Mouse (Mus musculus) forebrain, postnatal 0 days (tissue): ENCODE data around the gene Rapgef3. TPM values are rescaled to one million over a fixed set of nuclear protein-coding genes. Genes with fewer than 3 reads are reported as not detected.

Source experiments
- ATAC-seq: fragments of 200-750 bp; cut with Nextera tagmentation; 2 replicates; pipeline ENCODE4 v1.8.0; 2017; ENCODE audit warnings: mild to moderate bottlenecking, moderate library complexity
- DNase-seq: peaks from one replicate; pipeline ENCODE4 v3.0.0-alpha.2; 2015
- H3K27ac ChIP-seq: fragments of 300-500 bp; sonication (generic); 2 replicates; pipeline ENCODE4 v1.5.1; 2014; ENCODE audit warnings: low read depth, mild to moderate bottlenecking, antibody characterized with exemption, low read length, moderate library complexity, mixed read lengths
- H3K27me3 ChIP-seq: fragments of 300-500 bp; sonication (generic); 2 replicates; pipeline ENCODE4 v1.6.1; 2014; ENCODE audit warnings: mild to moderate bottlenecking, low read length, mixed read lengths; ENCODE audit not compliant: insufficient read depth
- H3K36me3 ChIP-seq: fragments of 300-500 bp; sonication (generic); 2 replicates; pipeline ENCODE4 v1.6.1; 2014; ENCODE audit warnings: mild to moderate bottlenecking, moderate library complexity; ENCODE audit not compliant: insufficient read depth
- H3K4me1 ChIP-seq: fragments of 300-500 bp; sonication (generic); 2 replicates; pipeline ENCODE4 v1.6.1; 2014; ENCODE audit warnings: antibody characterized with exemption; ENCODE audit not compliant: insufficient read depth
- H3K4me2 ChIP-seq: fragments of 300-500 bp; sonication (generic); 2 replicates; pipeline ENCODE4 v1.6.1; 2014; ENCODE audit warnings: low read depth, mild to moderate bottlenecking, moderate library complexity
- H3K4me3 ChIP-seq: fragments of 300-500 bp; sonication (generic); 2 replicates; pipeline ENCODE4 v1.5.1; 2014; ENCODE audit warnings: low read depth, low read length, mixed read lengths
- H3K9ac ChIP-seq: fragments of 300-500 bp; sonication (generic); 2 replicates; pipeline ENCODE4 v1.6.1; 2014; ENCODE audit warnings: mild to moderate bottlenecking
- H3K9me3 ChIP-seq: fragments of 300-500 bp; sonication (generic); 2 replicates; pipeline ENCODE4 v1.6.1; 2016; ENCODE audit warnings: low read length
- CTCF ChIP-seq: sonication (generic); IDR thresholded peaks from 2 replicates; pipeline ENCODE4 v1.5.1; 2016; ENCODE audit warnings: antibody characterized with exemption, control low read depth, low read depth
- WGBS: fragments of 180-500 bp; shearing (Covaris S2); extraction: QIAGEN DNeasy Blood & Tissue Kit; methylation state at CpG from one replicate; pipeline ENCODE4 v1.1.7; 2014; 5-methylcytosine and 5-hydroxymethylcytosine counted together
- polyA plus RNA-seq: library from polyadenylated mRNA; unstranded; fragments of >200 nt; fragmentation: Nextera tagmentation; extraction: Ambion mirVana; gene quantifications from 2 replicates; pipeline ENCODE4 v1.2.1, GENCODE M21; 2015
- total RNA-seq: library from RNA; depleted of rRNA; stranded (reverse); fragments of >200 nt; gene quantifications from 2 replicates; pipeline ENCODE4 v1.2.3, GENCODE M21; 2014

The Rapgef3 gene
- total and polyA plus RNA-seq, 2 experiments from 2014 or later: 8.7 to 16.6 TPM

GRCm38 (mm10) chr15:97742600-97742999, 25.2 kb downstream of the Rapgef3 start:
- H3K36me3 ChIP-seq: peaks cover 5% of the 10 kb centered on the region; the same call in 1 of the 2 replicates
- WGBS: 59% methylated on average over 4 of the region's 4 CpGs
- no peaks in the 10 kb centered on the region for H3K9me3 ChIP-seq
- no peaks in the 10 kb centered on the region for H3K4me1 ChIP-seq
- no peak overlapping the region for H3K4me3 ChIP-seq
- DNase-seq (no peak), ATAC-seq (no peak)
- H3K27me3 ChIP-seq: no peaks in the 10 kb centered on the region
- H3K4me2 ChIP-seq: no peak overlapping the region
- TF ChIP-seq CTCF: no peak
- H3K27ac ChIP-seq: 0 out of 2 replicates have a peak overlapping the region, but pooled peaks have one; percentile 15
- no peak overlapping the region for H3K9ac ChIP-seq

GRCm38 (mm10) chr15:97742074-97742473, 25.7 kb downstream of the Rapgef3 start:
- no peaks in the 10 kb centered on the region for H3K27me3 ChIP-seq
- TF ChIP-seq CTCF: no peak
- 0 out of 2 replicates have a peak overlapping the region, but pooled peaks have one; percentile 15 for H3K27ac ChIP-seq
- H3K4me3 ChIP-seq: no peak overlapping the region
- ATAC-seq (no peak; the same call in 1 of the 2 replicates), DNase-seq (no peak)
- no peaks in the 10 kb centered on the region for H3K4me1 ChIP-seq
- H3K36me3 ChIP-seq: peaks cover 4% of the 10 kb centered on the region; the same call in 1 of the 2 replicates
- no peak overlapping the region for H3K9ac ChIP-seq
- H3K9me3 ChIP-seq: no peaks in the 10 kb centered on the region
- whole genome bisulfite sequencing: 59% methylated on average over 7 of the region's 7 CpGs
- no peak overlapping the region for H3K4me2 ChIP-seq

- ATAC-seq (no peak), DNase-seq (no peak)
- no peak overlapping the region for H3K27ac ChIP-seq
- peaks cover under 1% of the 10 kb centered on the region; the same call in 1 of the 2 replicates for H3K36me3 ChIP-seq
- H3K27me3 ChIP-seq: no peaks in the 10 kb centered on the region
- TF ChIP-seq CTCF: no peak
- H3K4me1 ChIP-seq: no peaks in the 10 kb centered on the region
- H3K9me3 ChIP-seq: no peaks in the 10 kb centered on the region
- 85% methylated on average over 12 of the region's 12 CpGs for WGBS
- no peak overlapping the region for H3K9ac ChIP-seq
- H3K4me3 ChIP-seq: no peak overlapping the region
- H3K4me2 ChIP-seq: no peak overlapping the region
Measured at GRCm38 (mm10) chr15:97741662-97742061, 26.1 kb downstream of the Rapgef3 start.

- Histone ChIP-seq H3K9me3 (no peaks in the 10 kb centered on the region), H3K4me2 (no peak overlapping the region), H3K27me3 (no peaks in the 10 kb centered on the region), H3K4me3 (no peak overlapping the region), H3K36me3 (no peaks in the 10 kb centered on the region), H3K4me1 (no peaks in the 10 kb centered on the region), H3K9ac (no peak overlapping the region), H3K27ac (no peak overlapping the region)
- WGBS: 89% methylated on average over 9 of the region's 9 CpGs
- ATAC-seq (no peak), DNase-seq (no peak)
- TF ChIP-seq CTCF: no peak
Measured at GRCm38 (mm10) chr15:97740283-97740732, 27.5 kb downstream of the Rapgef3 start.

GRCm38 (mm10) chr15:97738923-97739322, 28.8 kb downstream of the Rapgef3 start:
- 92% methylated on average over 7 of the region's 7 CpGs for WGBS
- Histone ChIP-seq H3K9me3 (no peaks in the 10 kb centered on the region), H3K4me1 (no peaks in the 10 kb centered on the region), H3K36me3 (no peaks in the 10 kb centered on the region), H3K27ac (no peak overlapping the region), H3K9ac (no peak overlapping the region), H3K4me2 (no peak overlapping the region), H3K27me3 (no peaks in the 10 kb centered on the region), H3K4me3 (no peak overlapping the region)
- TF ChIP-seq CTCF: no peak
- ATAC-seq (no peak), DNase-seq (no peak)

GRCm38 (mm10) chr15:97731988-97732387, 35.8 kb downstream of the Rapgef3 start:
- no peak for TF ChIP-seq CTCF
- no peaks in the 10 kb centered on the region for H3K4me1 ChIP-seq
- no peak for DNase-seq
- H3K4me2 ChIP-seq: no peak overlapping the region
- no peak overlapping the region for H3K27ac ChIP-seq
- no peaks in the 10 kb centered on the region for H3K27me3 ChIP-seq
- H3K9me3 ChIP-seq: no peaks in the 10 kb centered on the region
- 90% methylated on average over 11 of the region's 11 CpGs for WGBS
- no peak overlapping the region for H3K4me3 ChIP-seq
- H3K9ac ChIP-seq: no peak overlapping the region
- H3K36me3 ChIP-seq: no peaks in the 10 kb centered on the region
- ATAC-seq: no peak

GRCm38 (mm10) chr15:97731111-97731510, 36.7 kb downstream of the Rapgef3 start, which contains the start of gene Endou:
Gene Endou, minus strand, starts transcription at chr15:97731339.
- ATAC-seq: no peak
- Histone ChIP-seq H3K27me3 (no peaks in the 10 kb centered on the region), H3K4me3 (no peak within 1 kb of the TSS), H3K9ac (no peak within 1 kb of the TSS), H3K9me3 (no peaks in the 10 kb centered on the region), H3K36me3 (no peaks in the 10 kb centered on the region), H3K27ac (no peak within 1 kb of the TSS), H3K4me1 (no peaks in the 10 kb centered on the region), H3K4me2 (no peak within 1 kb of the TSS)
- TF ChIP-seq CTCF: no peak
- no peak for DNase-seq
- WGBS: 94% methylated on average over 8 of the region's 8 CpGs
